Mouse (Mus musculus): ENCODE measurements around the gene Fancf. TPM values are rescaled to one million over a fixed set of nuclear protein-coding genes. Genes with fewer than 3 reads are reported as not detected.

Gene Fancf
- polyA plus RNA-seq (2012; rRNA removed) (5.1 and 7.2 TPM in 2 replicates), polyA plus RNA-seq (2014; fragmentation: Nextera tagmentation; extraction: Ambion mirVana) (6.8 and 7.2 TPM in 2 replicates)

- H3K9me3 ChIP-seq (ENCODE audit: control insufficient read depth, low read length) = no peaks in the 10 kb centered on the region
- under 1% methylated on average over 43 of the region's 43 CpGs for WGBS (ENCODE audit: insufficient replicate concordance)
- peaks cover 10% of the 10 kb centered on the region for H3K36me3 ChIP-seq (replicated peaks; ENCODE audit: control insufficient read depth, insufficient read depth, low read depth)
- no peaks in the 10 kb centered on the region for H3K27me3 ChIP-seq (ENCODE audit: control insufficient read depth, insufficient read depth, low read length)
- peak within 1 kb of the TSS; percentile 95 for H3K9ac ChIP-seq (replicated peaks)
- TF ChIP-seq EP300 (IDR thresholded peaks at IDR 0.05; ENCODE audit: low read depth) = no peak
- TF ChIP-seq CTCF (IDR thresholded peaks at IDR 0.05; ENCODE audit: low read depth) = no peak
- DNase-seq (ENCODE audit: low read depth in 3 of 3, low spot score in 3 of 3) (peak; percentile 87 to 92 (median 92)), ATAC-seq (ENCODE audit: insufficient read depth) (peak; percentile 96)
- peaks cover 17 to 20% of the 10 kb centered on the region in 2 experiments for H3K4me1 ChIP-seq (replicated peaks; ENCODE audit: control insufficient read depth in 2 of 2, insufficient read depth in 2 of 2, low read length in 1 of 2)
- peak within 1 kb of the TSS; percentile 80 for H3K27ac ChIP-seq
- H3K4me2 ChIP-seq (ENCODE audit: low read depth) = peak within 1 kb of the TSS; percentile 83
- peak within 1 kb of the TSS; percentile 75 to 87 for H3K4me3 ChIP-seq (ENCODE audit: insufficient read depth in 1 of 2, low read depth in 2 of 2, low read length in 2 of 2)
These were observed at the start of gene Fancf for GRCm38 (mm10) chr7:51862097-51862492. Gene Fancf, minus strand, starts transcription at chr7:51862267.

DNA sequence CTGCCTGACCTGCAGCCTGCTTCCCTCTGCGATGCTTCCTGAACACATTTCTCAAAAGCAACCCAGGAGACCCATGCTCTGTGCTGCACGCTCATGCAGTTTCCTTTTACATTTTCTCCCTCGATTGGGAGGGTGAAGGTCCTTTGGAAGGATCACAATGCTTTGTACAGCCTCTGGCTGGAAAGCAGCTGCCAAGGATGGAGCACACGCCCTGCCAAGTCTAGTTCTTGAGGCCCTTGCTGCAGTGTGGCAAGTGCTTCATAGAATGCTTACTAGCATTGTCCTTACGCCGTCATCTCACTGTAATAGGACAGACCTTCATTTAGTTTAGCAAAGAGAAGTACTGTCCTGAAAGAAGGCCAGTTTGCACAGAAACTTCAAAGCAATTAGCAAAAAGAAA, 37.0 kb upstream of the Fancf start:
- no peak for DNase-seq (ENCODE audit: low read depth in 3 of 3, low spot score in 3 of 3)
- TF ChIP-seq EP300 (IDR thresholded peaks at IDR 0.05; ENCODE audit: low read depth) (no peak), CTCF (IDR thresholded peaks at IDR 0.05; ENCODE audit: low read depth) (no peak)
- H3K27ac ChIP-seq = no peak overlapping the region
- no peak overlapping the region for H3K4me3 ChIP-seq (ENCODE audit: insufficient read depth in 1 of 2, low read depth in 2 of 2, low read length in 2 of 2)
- no peaks in the 10 kb centered on the region for H3K27me3 ChIP-seq (ENCODE audit: control insufficient read depth, insufficient read depth, low read length)
- H3K36me3 ChIP-seq (replicated peaks; ENCODE audit: control insufficient read depth, insufficient read depth, low read depth) = no peaks in the 10 kb centered on the region
- H3K9me3 ChIP-seq (ENCODE audit: control insufficient read depth, low read length) = no peaks in the 10 kb centered on the region
- no peak overlapping the region for H3K4me2 ChIP-seq (ENCODE audit: low read depth)
- no peak for ATAC-seq (ENCODE audit: insufficient read depth)
- no peaks in the 10 kb centered on the region for H3K4me1 ChIP-seq (replicated peaks; ENCODE audit: control insufficient read depth in 2 of 2, insufficient read depth in 2 of 2, low read length in 1 of 2)
- H3K9ac ChIP-seq (replicated peaks) = no peak overlapping the region
- WGBS (ENCODE audit: insufficient replicate concordance) = 62% methylated on average over 6 of the region's 6 CpGs

- WGBS (ENCODE audit: insufficient replicate concordance) = 54% methylated on average over 2 of the region's 2 CpGs
- Histone ChIP-seq H3K4me1 (replicated peaks; ENCODE audit: control insufficient read depth in 2 of 2, insufficient read depth in 2 of 2, low read length in 1 of 2) (0 out of 4 replicates have a peak, but pooled peaks cover 0 to 2% of the 10 kb centered on the region in 2 experiments), H3K9ac (replicated peaks) (no peak overlapping the region), H3K27me3 (ENCODE audit: control insufficient read depth, insufficient read depth, low read length) (no peaks in the 10 kb centered on the region), H3K27ac (no peak overlapping the region), H3K4me2 (ENCODE audit: low read depth) (no peak overlapping the region), H3K9me3 (ENCODE audit: control insufficient read depth, low read length) (no peaks in the 10 kb centered on the region), H3K4me3 (ENCODE audit: insufficient read depth in 1 of 2, low read depth in 2 of 2, low read length in 2 of 2) (no peak overlapping the region), H3K36me3 (replicated peaks; ENCODE audit: control insufficient read depth, insufficient read depth, low read depth) (no peaks in the 10 kb centered on the region)
- no peak for ATAC-seq (ENCODE audit: insufficient read depth)
- TF ChIP-seq EP300 (IDR thresholded peaks at IDR 0.05; ENCODE audit: low read depth) (no peak), CTCF (IDR thresholded peaks at IDR 0.05; ENCODE audit: low read depth) (no peak)
- no peak for DNase-seq (ENCODE audit: low read depth in 3 of 3, low spot score in 3 of 3)
These were observed 32.9 kb upstream of the Fancf start for GRCm38 (mm10) chr7:51894939-51895338.

DNA sequence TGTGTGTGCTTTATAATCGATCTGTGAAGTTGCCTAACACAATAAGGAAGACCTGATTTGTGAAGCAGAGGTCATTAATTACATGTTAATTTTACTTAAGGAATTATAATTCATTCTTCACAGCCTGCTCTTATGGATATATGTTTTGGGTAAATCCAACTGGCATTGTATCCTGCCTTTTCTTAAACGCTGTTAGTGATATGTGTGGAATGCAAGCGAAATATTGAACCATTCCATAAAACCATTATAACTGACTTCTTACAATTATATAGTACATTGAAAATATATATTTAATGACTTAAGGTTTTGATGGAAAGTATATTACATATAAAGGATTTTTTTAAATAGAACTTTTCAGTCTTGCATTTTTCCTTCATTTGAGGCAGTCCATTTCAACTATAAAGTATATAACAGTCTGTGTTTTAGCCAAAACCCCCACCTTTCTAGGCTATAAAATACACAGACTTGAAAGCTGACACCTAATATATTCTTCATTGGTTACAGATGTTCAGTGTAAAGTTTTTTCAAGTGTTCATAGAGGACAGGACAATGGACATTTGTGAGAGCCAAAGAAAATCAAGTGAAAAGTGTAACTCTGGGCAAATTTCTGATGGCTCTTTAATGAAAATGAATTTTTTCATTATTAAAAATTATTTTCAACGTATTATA, 32.2 kb upstream of the Fancf start:
- Histone ChIP-seq H3K27me3 (ENCODE audit: control insufficient read depth, insufficient read depth, low read length) (no peaks in the 10 kb centered on the region), H3K4me1 (replicated peaks; ENCODE audit: control insufficient read depth in 2 of 2, insufficient read depth in 2 of 2, low read length in 1 of 2) (0 out of 4 replicates have a peak, but pooled peaks cover 0 to 2% of the 10 kb centered on the region in 2 experiments), H3K4me2 (ENCODE audit: low read depth) (no peak overlapping the region), H3K9ac (replicated peaks) (no peak overlapping the region), H3K4me3 (ENCODE audit: insufficient read depth in 1 of 2, low read depth in 2 of 2, low read length in 2 of 2) (no peak overlapping the region), H3K9me3 (ENCODE audit: control insufficient read depth, low read length) (no peaks in the 10 kb centered on the region), H3K27ac (no peak overlapping the region), H3K36me3 (replicated peaks; ENCODE audit: control insufficient read depth, insufficient read depth, low read depth) (no peaks in the 10 kb centered on the region)
- no peak for TF ChIP-seq EP300 (IDR thresholded peaks at IDR 0.05; ENCODE audit: low read depth)
- TF ChIP-seq CTCF (IDR thresholded peaks at IDR 0.05; ENCODE audit: low read depth) = no peak
- no peak for ATAC-seq (ENCODE audit: insufficient read depth)
- WGBS (ENCODE audit: insufficient replicate concordance) = 64% methylated on average over 4 of the region's 4 CpGs
- DNase-seq (ENCODE audit: low read depth in 3 of 3, low spot score in 3 of 3) = no peak

- DNase-seq (ENCODE audit: low read depth in 3 of 3, low spot score in 3 of 3) (no peak), ATAC-seq (ENCODE audit: insufficient read depth) (no peak)
- 44% methylated on average over 4 of the region's 4 CpGs for WGBS (ENCODE audit: insufficient replicate concordance)
- H3K4me2 ChIP-seq (ENCODE audit: low read depth) = no peak overlapping the region
- H3K4me3 ChIP-seq (ENCODE audit: insufficient read depth in 1 of 2, low read depth in 2 of 2, low read length in 2 of 2) = no peak overlapping the region
- H3K9ac ChIP-seq (replicated peaks) = no peak overlapping the region
- H3K4me1 ChIP-seq (replicated peaks; ENCODE audit: control insufficient read depth in 2 of 2, insufficient read depth in 2 of 2, low read length in 1 of 2) = 0 out of 4 replicates have a peak, but pooled peaks cover 0 to 2% of the 10 kb centered on the region in 2 experiments
- no peaks in the 10 kb centered on the region for H3K36me3 ChIP-seq (replicated peaks; ENCODE audit: control insufficient read depth, insufficient read depth, low read depth)
- H3K27me3 ChIP-seq (ENCODE audit: control insufficient read depth, insufficient read depth, low read length) = no peaks in the 10 kb centered on the region
- no peak overlapping the region for H3K27ac ChIP-seq
- TF ChIP-seq EP300 (IDR thresholded peaks at IDR 0.05; ENCODE audit: low read depth) (no peak), CTCF (IDR thresholded peaks at IDR 0.05; ENCODE audit: low read depth) (no peak)
- H3K9me3 ChIP-seq (ENCODE audit: control insufficient read depth, low read length) = no peaks in the 10 kb centered on the region
These were observed 30.9 kb upstream of the Fancf start for GRCm38 (mm10) chr7:51893008-51893407.

Data from liver, embryonic 14.5 days (tissue).